Mouse (Mus musculus): ENCODE results near the gene Bmpr1a. TPM values are rescaled to one million over a fixed set of nuclear protein-coding genes. Genes with fewer than 3 reads are reported as not detected.

The Bmpr1a gene
- total RNA-seq, 2 experiments from 2014 or later: 37.9 to 47.0 TPM

GRCm38 (mm10) chr14:34508187-34508840 lies 5.2 kb upstream of the Bmpr1a start:
- no peak for DNase-seq
- intact Hi-C loops (cut with DNase I): no loop called here

- DNase-seq: no peak
- intact Hi-C loops (cut with DNase I): no loop called here
These were observed 2.2 kb upstream of the Bmpr1a start for GRCm38 (mm10) chr14:34505309-34505708.

GRCm38 (mm10) chr14:34504377-34504776 lies 1.2 kb upstream of the Bmpr1a start:
- intact Hi-C loops (cut with DNase I): loop anchor here (5.0 kb wide), 1 partner anchor 43 kb away; no protein-coding TSS in a partner anchor
- no peak for DNase-seq

- intact Hi-C loops (cut with DNase I): loop anchor here (5.0 kb wide), 1 partner anchor 44 kb away; no protein-coding TSS in a partner anchor
- no peak for DNase-seq
These were observed 618 bp upstream of the Bmpr1a start for GRCm38 (mm10) chr14:34503759-34504158.

GRCm38 (mm10) chr14:34502475-34503324 lies 441 bp downstream of the Bmpr1a start:
- intact Hi-C loops (cut with DNase I): loop anchor here (5.0 kb wide), 1 partner anchor 45 kb away; no protein-coding TSS in a partner anchor
- DNase-seq: peak; percentile 91

GRCm38 (mm10) chr14:34501804-34502474 lies 1.2 kb downstream of the Bmpr1a start:
- DNase-seq: peak; percentile 41

GRCm38 (mm10) chr14:34501447-34501803 lies 1.7 kb downstream of the Bmpr1a start:
- DNase-seq: no peak
- intact Hi-C loops (cut with DNase I): loop anchor here (5.0 kb wide), 1 partner anchor 46 kb away; no protein-coding TSS in a partner anchor

More at GRCm38 (mm10) chr14:34501804-34502474, 1.2 kb downstream of the Bmpr1a start:
- intact Hi-C loops (cut with DNase I): loop anchor here (5.0 kb wide), 1 partner anchor 45 kb away; no protein-coding TSS in a partner anchor

- intact Hi-C loops (cut with DNase I): loop anchor here (5.0 kb wide), 1 partner anchor 47 kb away; no protein-coding TSS in a partner anchor
- DNase-seq: no peak
These were observed 2.8 kb downstream of the Bmpr1a start for GRCm38 (mm10) chr14:34500309-34500708.

- intact Hi-C loops (cut with DNase I): loop anchor here (5.0 kb wide), 1 partner anchor 48 kb away; no protein-coding TSS in a partner anchor
- no peak for DNase-seq
These were observed 3.5 kb downstream of the Bmpr1a start for GRCm38 (mm10) chr14:34499664-34500063.

GRCm38 (mm10) chr14:34497346-34497745 lies 5.8 kb downstream of the Bmpr1a start:
- no peak for DNase-seq
- intact Hi-C loops (cut with DNase I): no loop called here

GRCm38 (mm10) chr14:34493682-34494081 lies 9.5 kb downstream of the Bmpr1a start:
- intact Hi-C loops (cut with DNase I): no loop called here

GRCm38 (mm10) chr14:34492688-34493087 lies 10.5 kb downstream of the Bmpr1a start:
- no peak for DNase-seq
- intact Hi-C loops (cut with DNase I): no loop called here

More at GRCm38 (mm10) chr14:34493682-34494081, 9.5 kb downstream of the Bmpr1a start:
- DNase-seq: no peak

- intact Hi-C loops (cut with DNase I): no loop called here
These were observed 12.2 kb downstream of the Bmpr1a start for GRCm38 (mm10) chr14:34490965-34491364.

GRCm38 (mm10) chr14:34489928-34490327 lies 13.2 kb downstream of the Bmpr1a start:
- DNase-seq: no peak
- intact Hi-C loops (cut with DNase I): no loop called here

More at GRCm38 (mm10) chr14:34490965-34491364, 12.2 kb downstream of the Bmpr1a start:
- DNase-seq: no peak

GRCm38 (mm10) chr14:34486169-34486568 lies 17.0 kb downstream of the Bmpr1a start:
- intact Hi-C loops (cut with DNase I): no loop called here
- DNase-seq: no peak

- intact Hi-C loops (cut with DNase I): no loop called here
These were observed 19.4 kb downstream of the Bmpr1a start for GRCm38 (mm10) chr14:34483469-34484341.

GRCm38 (mm10) chr14:34471591-34471990 lies 31.6 kb downstream of the Bmpr1a start:
- intact Hi-C loops (cut with DNase I): no loop called here
- no peak for DNase-seq

More at GRCm38 (mm10) chr14:34483469-34484341, 19.4 kb downstream of the Bmpr1a start:
- no peak for DNase-seq

- intact Hi-C loops (cut with DNase I): no loop called here
- DNase-seq: no peak
These were observed 36.9 kb downstream of the Bmpr1a start for GRCm38 (mm10) chr14:34466291-34466690.

- intact Hi-C loops (cut with DNase I): loop anchor here (5.0 kb wide), 1 partner anchor 103 kb away; no protein-coding TSS in a partner anchor
- no peak for DNase-seq
These were observed 43.8 kb downstream of the Bmpr1a start for GRCm38 (mm10) chr14:34459386-34459785.

GRCm38 (mm10) chr14:34458880-34459279 lies 44.3 kb downstream of the Bmpr1a start:
- peak; percentile 22 for DNase-seq
- intact Hi-C loops (cut with DNase I): loop anchor here (5.0 kb wide), 1 partner anchor 103 kb away; no protein-coding TSS in a partner anchor

All from left cerebral cortex, postnatal 4 days (tissue).